Mouse (Mus musculus): ENCODE data around the gene Macrod1.

DNA sequence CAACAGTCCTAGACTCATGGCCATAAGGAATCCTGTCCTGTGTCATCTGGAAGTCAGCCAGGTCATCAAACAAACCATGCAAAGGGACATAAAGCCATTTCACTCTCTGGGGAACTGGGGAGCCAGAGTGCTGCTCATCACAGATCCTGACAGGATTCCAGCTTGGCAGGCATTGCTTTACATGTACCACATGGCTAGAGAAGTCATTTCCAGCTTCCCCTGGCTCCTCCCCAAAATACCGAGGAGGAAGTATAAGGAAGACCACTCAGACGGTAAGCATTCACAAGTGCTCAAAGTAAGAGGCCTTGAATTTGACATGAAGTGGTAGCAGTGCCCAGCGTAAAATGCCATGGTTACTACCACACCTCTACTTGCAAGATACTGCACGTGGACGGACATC, 157.9 kb downstream of the Macrod1 start:
- no peak for TF ChIP-seq CTCF (IDR thresholded peaks at IDR 0.05; ENCODE audit: insufficient read depth, low read length)
- no peak for TF ChIP-seq POLR2A (IDR thresholded peaks at IDR 0.05; ENCODE audit: borderline replicate concordance, extremely low read depth, low read depth, low read length)

All from lung, adult 2 months (tissue).